Mouse (Mus musculus): ENCODE measurements at regions not wholly inside any gene's neighbourhood (a gene's known extent, or its start where the extent isn't known, plus 50 kb on each side); places are given as distances from the start of the nearest gene placed in this dataset.

DNA sequence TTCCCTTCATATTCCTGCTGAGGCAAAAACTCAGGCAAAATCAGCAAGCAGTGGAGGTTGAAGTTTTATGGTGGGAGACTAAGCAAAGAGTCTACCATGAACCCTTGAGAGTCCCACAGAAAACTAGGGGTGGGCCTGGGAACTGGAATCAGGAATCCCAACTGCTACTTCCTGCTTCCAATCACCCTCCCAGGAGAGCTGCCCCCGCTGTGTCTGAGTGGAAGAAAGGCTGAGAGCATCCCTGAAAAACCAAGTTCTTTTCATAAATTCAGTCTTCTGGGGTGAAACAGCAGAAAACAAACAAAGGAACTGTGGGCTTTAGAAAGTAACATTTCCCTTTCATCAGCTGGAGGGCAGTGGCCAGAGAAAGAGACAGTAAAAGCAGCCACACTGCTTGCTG lies 445.0 kb downstream of the Gsdmc2 start:
- TF ChIP-seq CTCF (IDR thresholded peaks at IDR 0.05; ENCODE audit: low read depth, low read length) (no peak), POLR2A (IDR thresholded peaks at IDR 0.05; ENCODE audit: insufficient read depth, low read length) (no peak)
